Mouse (Mus musculus) spleen, postnatal 10 days (tissue): Measurements from ENCODE around the gene Msx1.

Source experiments
- DNase-seq, 2 experiments: peaks; one replicate each; pipeline ENCODE4 v3.0.0; 2021 to 2022; ENCODE audit warnings: low spot score in 2 of 2

The Msx1 gene

GRCm38 (mm10) chr5:37797251-37797650, 27.1 kb downstream of the Msx1 start:
- no peak for DNase-seq

DNA sequence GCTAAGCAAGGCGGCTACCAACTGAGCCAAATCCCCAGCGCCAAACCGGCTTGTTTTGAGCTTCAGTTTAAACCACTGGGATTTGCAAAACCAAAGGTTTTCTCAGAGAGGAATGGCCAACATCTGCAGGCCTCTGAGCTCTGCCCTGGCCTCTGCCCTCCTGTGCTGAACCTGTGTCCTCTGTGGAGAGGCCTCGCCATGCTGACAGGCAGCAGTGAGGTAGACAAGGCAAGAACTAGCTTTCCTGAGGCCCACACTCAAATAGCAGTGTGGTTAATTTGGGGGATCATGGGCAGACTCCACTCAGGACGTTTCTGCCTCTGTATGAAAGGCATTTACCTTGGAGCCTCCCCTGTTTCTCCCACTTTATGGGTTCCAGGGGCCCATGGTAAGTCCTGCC, 27.6 kb downstream of the Msx1 start:
- DNase-seq = no peak

DNA sequence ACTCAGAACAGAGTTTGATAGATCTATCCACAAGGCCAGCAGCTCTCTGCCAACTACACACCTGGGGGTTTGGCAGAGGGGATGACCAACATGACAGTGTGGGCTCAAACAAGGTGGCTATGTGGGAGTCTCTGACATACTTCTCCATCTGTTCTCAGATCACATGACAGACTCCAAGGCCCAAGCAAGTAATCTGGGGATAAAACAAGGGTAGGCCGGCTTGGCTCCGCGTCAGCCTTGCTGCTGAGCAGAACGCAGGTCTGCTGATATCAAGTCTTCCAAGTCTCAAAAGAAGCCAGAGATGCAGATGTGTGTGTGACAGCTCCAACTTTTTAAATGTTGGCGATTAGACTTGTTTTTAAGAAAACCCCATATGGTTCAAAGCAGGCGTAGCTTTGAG, 28.7 kb downstream of the Msx1 start:
- DNase-seq = no peak

DNA sequence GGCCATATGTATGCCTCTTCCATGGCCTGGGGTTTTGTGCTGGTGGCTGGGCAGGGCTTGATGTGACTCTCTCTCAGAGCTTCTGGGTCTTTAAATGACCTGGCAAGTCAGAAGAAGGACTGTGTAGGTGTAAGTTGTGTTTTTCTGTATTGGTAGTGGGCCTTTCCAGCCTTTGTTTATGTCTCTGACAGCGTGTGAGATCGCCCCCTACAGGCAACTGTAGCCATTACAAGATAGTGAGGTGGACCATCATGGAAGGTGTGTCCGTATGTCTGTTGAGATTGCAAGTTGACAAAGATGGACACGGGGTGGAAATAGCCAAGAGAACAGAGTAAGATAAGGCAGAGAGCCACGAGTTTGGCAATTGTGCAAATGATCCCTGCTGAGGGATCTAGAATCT, 32.2 kb downstream of the Msx1 start:
- DNase-seq = no peak

DNA sequence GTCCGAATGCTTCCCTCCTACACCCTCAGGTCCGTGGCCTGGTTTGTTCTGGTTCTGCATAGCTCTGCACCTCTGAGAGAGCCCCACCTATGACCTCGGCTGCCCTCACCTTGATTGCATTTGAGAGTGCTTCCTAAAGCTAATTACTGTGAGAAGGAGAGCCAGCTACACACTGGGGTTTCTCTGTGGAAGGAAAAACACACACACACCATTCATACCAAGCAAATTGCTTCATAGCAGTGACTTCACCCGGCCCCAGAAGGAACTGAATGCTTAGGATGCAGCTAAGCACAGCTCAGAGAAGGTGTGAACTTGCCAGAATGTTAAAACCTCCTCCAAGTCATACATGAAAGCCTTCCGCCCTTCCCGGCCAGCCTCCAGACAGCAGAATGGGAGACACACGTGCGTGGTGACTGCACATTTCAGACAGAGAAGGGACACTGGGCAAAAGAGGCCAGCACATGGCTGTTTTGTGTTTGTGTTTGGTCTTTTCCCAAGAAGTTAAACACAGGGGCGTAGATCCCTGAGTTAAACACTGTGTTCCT, 39.5 kb downstream of the Msx1 start:
- DNase-seq = no peak

- no peak for DNase-seq
Measured at GRCm38 (mm10) chr5:37783306-37783705, 41.1 kb downstream of the Msx1 start.

DNA sequence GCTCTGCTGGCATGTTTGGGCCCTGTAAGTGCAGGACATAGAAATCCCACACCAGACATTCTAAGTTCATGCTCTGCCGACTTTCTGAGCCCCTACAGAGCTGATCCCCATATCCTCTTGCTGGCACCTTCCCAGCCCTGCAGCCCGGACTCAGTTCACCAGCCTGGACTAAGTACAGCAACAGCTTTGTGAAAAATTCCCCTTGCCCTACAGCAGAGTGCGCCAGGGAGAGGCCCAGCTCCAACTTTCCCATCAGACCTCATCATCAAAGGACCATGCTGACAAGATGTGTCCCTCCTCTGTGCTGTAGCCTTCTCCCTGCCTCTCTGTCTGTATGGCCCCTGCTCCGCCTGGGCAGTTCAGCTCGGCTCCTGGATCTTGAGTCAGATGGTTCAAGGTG, 48.7 kb downstream of the Msx1 start:
- no peak for DNase-seq

DNA sequence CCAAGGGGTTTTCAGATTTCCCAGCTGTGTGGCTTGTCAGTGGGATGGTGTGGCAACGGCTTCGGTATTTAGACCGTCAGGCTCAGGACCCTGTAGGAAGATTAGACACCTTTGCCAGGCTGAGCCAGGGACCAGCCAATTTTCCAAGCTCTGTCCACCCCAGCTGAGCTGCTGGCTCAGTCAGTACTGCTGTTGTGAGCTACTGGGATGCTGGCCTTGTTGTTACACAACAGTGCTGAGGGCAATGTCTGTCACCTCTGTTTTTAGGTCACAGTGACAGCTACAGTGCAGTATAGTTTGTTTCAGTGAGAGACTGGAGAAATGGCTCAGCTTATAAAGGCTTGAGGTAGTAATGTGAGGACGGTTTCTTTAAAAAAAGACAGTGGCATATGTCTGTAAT, 50.4 kb downstream of the Msx1 start:
- no peak for DNase-seq

- no peak for DNase-seq
Measured at GRCm38 (mm10) chr5:37770870-37771269, 53.5 kb downstream of the Msx1 start.
